In the genomic region with DNA sequence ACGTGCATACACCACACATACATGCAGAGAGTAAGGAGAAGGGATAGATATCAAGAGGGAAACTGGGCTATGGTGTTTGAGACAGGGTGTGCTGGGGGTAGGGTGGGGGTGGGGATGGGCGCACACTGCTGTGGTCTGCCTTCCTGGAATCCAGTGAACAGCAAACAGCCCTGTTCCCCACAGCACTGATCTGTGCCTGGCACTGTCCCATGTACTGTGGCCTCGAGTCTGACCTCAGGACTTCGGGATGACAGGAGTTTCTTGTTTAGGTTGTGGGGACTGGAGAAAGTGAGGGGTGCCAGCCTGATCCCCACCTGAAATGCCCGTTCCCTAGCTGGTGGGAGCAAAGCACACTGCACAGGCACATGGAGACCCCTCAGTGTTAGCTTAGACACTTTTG, we compare ENCODE assay signal across 12 mouse cellular contexts. TPM values are rescaled to one million over a fixed set of nuclear protein-coding genes. Genes with fewer than 3 reads are reported as not detected.
A peak's percentile ranks its signal among the peaks of the same experiment; 100 is the strongest.
DNase-seq lines count a peak whose midpoint lies in the region; ATAC-seq and TF ChIP-seq lines count a peak whose summit lies in the region.
"Had no signal": no experiment of that assay in that cellular context is flagged by ENCODE, and none has a peak within 500 bp of the region (broad histone marks: within the 10 kb centered on the region; RNA-seq: fewer than 3 reads in every experiment).

TSS of gene Gm10277 (minus strand) at position 41 of the 400 bp plus-strand sequence.

- no peak within 1 kb of the TSS for H3K4me3 ChIP-seq in heart, embryonic 10.5 days
- no peak within 1 kb of the TSS for H3K4me3 ChIP-seq in lung, embryonic 15.5 days
- H3K4me3 ChIP-seq in intestine, embryonic 14.5 days (ENCODE audit: low read depth, low read length) = no peak within 1 kb of the TSS
- peak within 1 kb of the TSS; percentile 12; the same call in 1 of the 2 replicates for H3K4me3 ChIP-seq in small intestine, adult 2 months (ENCODE audit: low read depth, low read length)

- H3K4me1 ChIP-seq in heart, embryonic 10.5 days = peaks cover 80% of the 10 kb centered on the region
- H3K4me1 ChIP-seq in lung, embryonic 15.5 days = peaks cover 74% of the 10 kb centered on the region
- peaks cover 54% of the 10 kb centered on the region for H3K4me1 ChIP-seq in intestine, embryonic 14.5 days (replicated peaks; ENCODE audit: control insufficient read depth, insufficient read depth, low read length)
- peaks cover 47% of the 10 kb centered on the region for H3K4me1 ChIP-seq in small intestine, adult 2 months (ENCODE audit: control insufficient read depth, insufficient read depth, insufficient read length, low read length)

- H3K27ac ChIP-seq in heart, embryonic 10.5 days = peak within 1 kb of the TSS; percentile 91
- H3K27ac ChIP-seq in lung, embryonic 15.5 days = peak within 1 kb of the TSS; percentile 92
- H3K27ac ChIP-seq in intestine, embryonic 14.5 days (ENCODE audit: low read depth) = peak within 1 kb of the TSS; percentile 83; the same call in 1 of the 2 replicates
- peak within 1 kb of the TSS; percentile 97 for H3K27ac ChIP-seq in small intestine, adult 2 months (ENCODE audit: insufficient read depth, low read depth, low read length)

- no peaks in the 10 kb centered on the region for H3K36me3 ChIP-seq in heart, embryonic 10.5 days
- no peaks in the 10 kb centered on the region for H3K36me3 ChIP-seq in lung, embryonic 15.5 days
- no peaks in the 10 kb centered on the region for H3K36me3 ChIP-seq in intestine, embryonic 14.5 days (ENCODE audit: control insufficient read depth, insufficient read depth, low read length)
- H3K36me3 ChIP-seq in small intestine, adult 2 months (ENCODE audit: control insufficient read depth, insufficient read depth, low read length) = 0 out of 2 replicates have a peak, but pooled peaks cover 5% of the 10 kb centered on the region

- H3K9ac ChIP-seq in lung, embryonic 15.5 days = no peak within 1 kb of the TSS
- H3K9ac ChIP-seq in intestine, embryonic 14.5 days (ENCODE audit: low read length) = no peak within 1 kb of the TSS

- 73% methylated on average over 5 of the region's 5 CpGs for WGBS in heart, embryonic 10.5 days
- WGBS in lung, embryonic 15.5 days = 72% methylated on average over 5 of the region's 5 CpGs
- 84% methylated on average over 5 of the region's 5 CpGs for WGBS in intestine, embryonic 14.5 days
- WGBS in small intestine, adult 2 months = 79% methylated on average over 5 of the region's 5 CpGs

- no peak for ATAC-seq in lung, embryonic 15.5 days (ENCODE audit: borderline replicate concordance, extremely low read depth, low FRiP score, low TSS enrichment)
- no peak for ATAC-seq in intestine, embryonic 14.5 days (replicated peaks; ENCODE audit: low FRiP score, low TSS enrichment, low read depth)
- ATAC-seq in erythroid progenitor cell, adult 5-6 weeks (replicated peaks; ENCODE audit: low FRiP score, poor library complexity, severe bottlenecking) = no peak
- ATAC-seq: CD4-positive, CD25-positive, alpha-beta regulatory T cell, adult 4 months had no signal

- H3K27me3 ChIP-seq in heart, embryonic 10.5 days (ENCODE audit: insufficient read depth, poor library complexity, severe bottlenecking) = no peaks in the 10 kb centered on the region
- H3K27me3 ChIP-seq in lung, embryonic 15.5 days = no peaks in the 10 kb centered on the region
- H3K27me3 ChIP-seq in intestine, embryonic 14.5 days (replicated peaks; ENCODE audit: control insufficient read depth, insufficient read depth, low read length) = no peaks in the 10 kb centered on the region
- H3K27me3 ChIP-seq in small intestine, adult 2 months (ENCODE audit: control insufficient read depth, insufficient read depth, low read length) = no peaks in the 10 kb centered on the region

- no peak for DNase-seq in heart, embryonic 10.5 days (ENCODE audit: low spot score)
- DNase-seq in heart, postnatal 4 days = no peak
- no peak for DNase-seq in lung, postnatal 14 days
- no peak for DNase-seq in intestine, embryonic 14.5 days (ENCODE audit: low spot score)
- DNase-seq in left cerebral cortex, adult 18-20 months (ENCODE audit: low spot score in 2 of 2) = no peak
- DNase-seq: gastrocnemius, postnatal 10 days; lung, postnatal 10 days; thymus, postnatal 36 days had no signal

- H3K9me3 ChIP-seq in heart, embryonic 10.5 days = no peaks in the 10 kb centered on the region
- no peaks in the 10 kb centered on the region for H3K9me3 ChIP-seq in lung, embryonic 15.5 days
- no peaks in the 10 kb centered on the region for H3K9me3 ChIP-seq in intestine, embryonic 14.5 days (ENCODE audit: control insufficient read depth, low read length)

- TF ChIP-seq CTCF in small intestine, adult 2 months (IDR thresholded peaks at IDR 0.05; ENCODE audit: extremely low read depth, insufficient read length, insufficient replicate concordance, low read depth, low read length) = no peak

- no peak within 1 kb of the TSS for H3K4me2 ChIP-seq in lung, embryonic 15.5 days
- H3K4me2 ChIP-seq in intestine, embryonic 14.5 days (ENCODE audit: low read length) = no peak within 1 kb of the TSS

- 0 out of 2 replicates have a peak, but pooled peaks have one; percentile 14 for TF ChIP-seq POLR2A in small intestine, adult 2 months (IDR thresholded peaks at IDR 0.05; ENCODE audit: low read depth, low read length)

RNA-seq across cellular contexts. Expression of gene Gm10277, which starts in this region (rescaled TPM):
- polyA plus RNA-seq in heart, embryonic 10.5 days (2016; fragmentation: Nextera tagmentation; extraction: Ambion mirVana) = 1.1 and 1.6 TPM in 2 replicates
- not detected for total RNA-seq in heart, postnatal 4 days (2021)
- 0.94 and 1.5 TPM in 2 replicates for polyA plus RNA-seq in lung, embryonic 15.5 days (2015; fragmentation: Nextera tagmentation; extraction: Ambion mirVana)
- 1.0 and 1.3 TPM in 2 replicates for polyA plus RNA-seq in intestine, embryonic 14.5 days (2014; fragmentation: Nextera tagmentation; extraction: Ambion mirVana)
- polyA plus RNA-seq in small intestine, adult 2 months (2012; rRNA removed) = not detected in 2 replicates
- not detected in 2 replicates for total RNA-seq in erythroid progenitor cell, adult 5-6 weeks (2015; ENCODE audit: low replicate concordance)
- total RNA-seq in erythroid progenitor cell, adult 5-6 weeks (2017; ENCODE audit: low replicate concordance) = not detected in 2 replicates
- not detected for total RNA-seq in left cerebral cortex, adult 18-20 months (2021)
- total RNA-seq: gastrocnemius, postnatal 10 days had no signal
